Mouse (Mus musculus): ENCODE results near the gene Cdc42ep5. TPM values are rescaled to one million over a fixed set of nuclear protein-coding genes. Genes with fewer than 3 reads are reported as not detected.
A peak's percentile ranks its signal among the peaks of the same experiment; 100 is the strongest.

Gene Cdc42ep5
- total RNA-seq, 1 experiment = 17.2 TPM

- TF ChIP-seq MAFK (IDR thresholded peaks at IDR 0.05; ENCODE audit: insufficient read depth, low read depth, low read length) (no peak), ZC3H11A (IDR thresholded peaks at IDR 0.05; ENCODE audit: borderline replicate concordance, low read depth, low read length) (no peak), HCFC1 (IDR thresholded peaks at IDR 0.05; ENCODE audit: borderline replicate concordance, insufficient read depth, low read length) (no peak)
- DNase-seq (ENCODE audit: low read depth, low spot score) = no peak
- H3K9me3 ChIP-seq (ENCODE audit: control insufficient read depth, insufficient read depth, low read depth, low read length) = no peaks in the 10 kb centered on the region
- H3K4me1 ChIP-seq (ENCODE audit: control insufficient read depth in 2 of 2, insufficient read depth in 2 of 2, low read length in 2 of 2, poor library complexity in 1 of 2) = peaks cover 7 to 17% of the 10 kb centered on the region in 2 experiments; a peak in 3 of 4 replicates
- no peak overlapping the region for H3K4me3 ChIP-seq (ENCODE audit: insufficient read depth in 1 of 2, low read depth in 1 of 2, low read length in 2 of 2, poor library complexity in 1 of 2, severe bottlenecking in 1 of 2)
- peaks cover 14% of the 10 kb centered on the region; the same call in 1 of the 2 replicates for H3K36me3 ChIP-seq (ENCODE audit: control insufficient read depth, insufficient read depth, low read length, poor library complexity, severe bottlenecking)
- H3K9ac ChIP-seq (ENCODE audit: insufficient read depth, low read depth, low read length, poor library complexity, severe bottlenecking) = no peak overlapping the region
- in situ Hi-C loops (cut with MboI; ENCODE audit: low sequenced_read_pairs in 2 of 2, unreplicated experiment in 2 of 2) = loop anchor here in 1 of 2 experiments (25.0 kb wide), 1 partner anchor 308 kb away; the partner anchor contains the start of gene Rdh13
- no peak overlapping the region for H3K27ac ChIP-seq (ENCODE audit: insufficient read depth, low read depth, low read length, poor library complexity, severe bottlenecking)
Measured at GRCm38 (mm10) chr7:4128860-4129259, 35.8 kb downstream of the Cdc42ep5 start.

GRCm38 (mm10) chr7:4127894-4128293 lies 36.8 kb downstream of the Cdc42ep5 start:
- Histone ChIP-seq H3K4me1 (ENCODE audit: control insufficient read depth in 2 of 2, insufficient read depth in 2 of 2, low read length in 2 of 2, poor library complexity in 1 of 2) (peaks cover 7 to 26% of the 10 kb centered on the region in 2 experiments; a peak in 3 of 4 replicates), H3K27ac (ENCODE audit: insufficient read depth, low read depth, low read length, poor library complexity, severe bottlenecking) (no peak overlapping the region), H3K4me3 (ENCODE audit: insufficient read depth in 1 of 2, low read depth in 1 of 2, low read length in 2 of 2, poor library complexity in 1 of 2, severe bottlenecking in 1 of 2) (no peak overlapping the region), H3K9ac (ENCODE audit: insufficient read depth, low read depth, low read length, poor library complexity, severe bottlenecking) (no peak overlapping the region), H3K36me3 (ENCODE audit: control insufficient read depth, insufficient read depth, low read length, poor library complexity, severe bottlenecking) (peaks cover 7% of the 10 kb centered on the region; the same call in 1 of the 2 replicates), H3K9me3 (ENCODE audit: control insufficient read depth, insufficient read depth, low read depth, low read length) (no peaks in the 10 kb centered on the region)
- no peak for TF ChIP-seq ZC3H11A (IDR thresholded peaks at IDR 0.05; ENCODE audit: borderline replicate concordance, low read depth, low read length)
- no peak for TF ChIP-seq MAFK (IDR thresholded peaks at IDR 0.05; ENCODE audit: insufficient read depth, low read depth, low read length)
- no peak for TF ChIP-seq ZNF384 (IDR thresholded peaks at IDR 0.05; ENCODE audit: low read depth, low read length)
- TF ChIP-seq HCFC1 (IDR thresholded peaks at IDR 0.05; ENCODE audit: borderline replicate concordance, insufficient read depth, low read length) = no peak
- TF ChIP-seq CHD2 (IDR thresholded peaks at IDR 0.05; ENCODE audit: low read depth, low read length) = no peak
- in situ Hi-C loops (cut with MboI; ENCODE audit: low sequenced_read_pairs in 2 of 2, unreplicated experiment in 2 of 2) = loop anchor here in 1 of 2 experiments (25.0 kb wide), 1 partner anchor 309 kb away; the partner anchor contains the start of gene Rdh13
- DNase-seq (ENCODE audit: low read depth, low spot score) = no peak

- in situ Hi-C loops (cut with MboI; ENCODE audit: low sequenced_read_pairs in 2 of 2, unreplicated experiment in 2 of 2) = loop anchor here in 1 of 2 experiments (25.0 kb wide), 1 partner anchor 310 kb away; the partner anchor contains the start of gene Rdh13
- Histone ChIP-seq H3K27ac (ENCODE audit: insufficient read depth, low read depth, low read length, poor library complexity, severe bottlenecking) (no peak overlapping the region; the same call in 1 of the 2 replicates), H3K9ac (ENCODE audit: insufficient read depth, low read depth, low read length, poor library complexity, severe bottlenecking) (peak overlapping the region; percentile 31; the same call in 1 of the 2 replicates), H3K9me3 (ENCODE audit: control insufficient read depth, insufficient read depth, low read depth, low read length) (no peaks in the 10 kb centered on the region), H3K4me1 (ENCODE audit: control insufficient read depth in 2 of 2, insufficient read depth in 2 of 2, low read length in 2 of 2, poor library complexity in 1 of 2) (peaks cover 7 to 32% of the 10 kb centered on the region in 2 experiments; a peak in 3 of 4 replicates), H3K4me3 (ENCODE audit: insufficient read depth in 1 of 2, low read depth in 1 of 2, low read length in 2 of 2, poor library complexity in 1 of 2, severe bottlenecking in 1 of 2) (no peak overlapping the region), H3K36me3 (ENCODE audit: control insufficient read depth, insufficient read depth, low read length, poor library complexity, severe bottlenecking) (peaks cover 2% of the 10 kb centered on the region; the same call in 1 of the 2 replicates)
- DNase-seq (ENCODE audit: low read depth, low spot score) = no peak
- TF ChIP-seq HCFC1 (IDR thresholded peaks at IDR 0.05; ENCODE audit: borderline replicate concordance, insufficient read depth, low read length) (no peak), ZNF384 (IDR thresholded peaks at IDR 0.05; ENCODE audit: low read depth, low read length) (no peak), MAFK (IDR thresholded peaks at IDR 0.05; ENCODE audit: insufficient read depth, low read depth, low read length) (no peak), ZC3H11A (IDR thresholded peaks at IDR 0.05; ENCODE audit: borderline replicate concordance, low read depth, low read length) (no peak), CHD2 (IDR thresholded peaks at IDR 0.05; ENCODE audit: low read depth, low read length) (no peak)
Measured at GRCm38 (mm10) chr7:4126992-4127785, 37.5 kb downstream of the Cdc42ep5 start.

- in situ Hi-C loops (cut with MboI; ENCODE audit: low sequenced_read_pairs in 2 of 2, unreplicated experiment in 2 of 2) = loop anchor here in 1 of 2 experiments (25.0 kb wide), 1 partner anchor 312 kb away; the partner anchor contains the start of gene Rdh13
- peak; percentile 51 for DNase-seq (ENCODE audit: low read depth, low spot score)
- H3K4me1 ChIP-seq (ENCODE audit: control insufficient read depth in 2 of 2, insufficient read depth in 2 of 2, low read length in 2 of 2, poor library complexity in 1 of 2) = peaks cover 7 to 42% of the 10 kb centered on the region in 2 experiments; a peak in 3 of 4 replicates
Measured at GRCm38 (mm10) chr7:4125306-4125705, 39.4 kb downstream of the Cdc42ep5 start.

More at GRCm38 (mm10) chr7:4125306-4125705, 39.4 kb downstream of the Cdc42ep5 start:
- H3K4me3 ChIP-seq (ENCODE audit: insufficient read depth in 1 of 2, low read depth in 1 of 2, low read length in 2 of 2, poor library complexity in 1 of 2, severe bottlenecking in 1 of 2) = peak overlapping the region; percentile 30 to 38; a peak in 2 of 4 replicates
- H3K9ac ChIP-seq (ENCODE audit: insufficient read depth, low read depth, low read length, poor library complexity, severe bottlenecking) = peak overlapping the region; percentile 54
- H3K9me3 ChIP-seq (ENCODE audit: control insufficient read depth, insufficient read depth, low read depth, low read length) = no peaks in the 10 kb centered on the region
- TF ChIP-seq ZC3H11A (IDR thresholded peaks at IDR 0.05; ENCODE audit: borderline replicate concordance, low read depth, low read length) (no peak), MAFK (IDR thresholded peaks at IDR 0.05; ENCODE audit: insufficient read depth, low read depth, low read length) (no peak), HCFC1 (IDR thresholded peaks at IDR 0.05; ENCODE audit: borderline replicate concordance, insufficient read depth, low read length) (no peak), CHD2 (IDR thresholded peaks at IDR 0.05; ENCODE audit: low read depth, low read length) (no peak)
- peak overlapping the region; percentile 87 for H3K27ac ChIP-seq (ENCODE audit: insufficient read depth, low read depth, low read length, poor library complexity, severe bottlenecking)
- H3K36me3 ChIP-seq (ENCODE audit: control insufficient read depth, insufficient read depth, low read length, poor library complexity, severe bottlenecking) = no peaks in the 10 kb centered on the region; the same call in 1 of the 2 replicates

All from ES-E14 (cell line).